Mouse (Mus musculus) embryo, embryonic 10.5 days (tissue): ENCODE results near the gene Gm815.
A peak's percentile ranks its signal among the peaks of the same experiment; 100 is the strongest.

Source experiments
- DNase-seq: peaks from one replicate; pipeline ENCODE4 v3.0.0-alpha.2; 2015; ENCODE audit warnings: low spot score

The Gm815 gene

DNA sequence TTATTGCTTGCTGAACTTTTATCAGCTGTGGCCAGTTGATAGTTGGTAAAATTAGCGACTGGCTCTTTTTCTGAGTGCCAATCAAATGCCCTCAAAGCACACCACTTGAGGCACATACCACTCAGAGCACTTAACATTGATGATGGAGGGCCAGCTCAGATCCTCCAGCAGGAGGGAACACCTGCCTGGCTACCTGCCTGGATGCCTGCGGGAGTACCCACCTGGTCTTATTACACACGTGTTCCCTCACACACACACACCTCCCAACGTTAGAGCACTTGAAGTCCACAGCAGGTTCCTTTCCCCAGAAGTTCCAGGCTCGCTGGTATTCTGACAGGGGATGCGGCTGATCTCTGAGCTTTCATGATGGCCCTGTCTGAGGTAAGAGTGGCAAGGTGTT is at the start of gene Gm815:
TSS of gene Gm815 (plus strand) at position 266 of the 400 bp plus-strand sequence.
- no peak for DNase-seq

DNA sequence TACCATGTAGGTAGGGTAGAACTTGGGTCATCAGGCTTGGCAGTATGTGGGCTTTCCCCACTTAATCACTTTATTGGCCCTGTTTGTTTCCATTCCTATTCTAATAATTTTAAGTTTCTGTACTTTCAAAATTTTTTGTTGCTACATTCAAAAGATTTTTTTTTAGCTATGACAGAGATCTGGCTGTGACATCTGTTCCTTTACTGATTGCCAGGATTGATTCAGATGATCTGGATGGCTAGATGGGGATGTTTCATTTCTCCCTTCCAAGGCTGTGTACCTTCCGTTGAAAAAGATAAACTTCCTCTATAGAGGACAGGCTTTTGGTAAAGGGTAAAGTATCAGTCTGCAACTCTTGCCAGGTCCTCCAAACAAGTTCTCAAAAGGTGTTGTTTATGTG is 48.1 kb upstream of the Gm815 start:
- no peak for DNase-seq

DNA sequence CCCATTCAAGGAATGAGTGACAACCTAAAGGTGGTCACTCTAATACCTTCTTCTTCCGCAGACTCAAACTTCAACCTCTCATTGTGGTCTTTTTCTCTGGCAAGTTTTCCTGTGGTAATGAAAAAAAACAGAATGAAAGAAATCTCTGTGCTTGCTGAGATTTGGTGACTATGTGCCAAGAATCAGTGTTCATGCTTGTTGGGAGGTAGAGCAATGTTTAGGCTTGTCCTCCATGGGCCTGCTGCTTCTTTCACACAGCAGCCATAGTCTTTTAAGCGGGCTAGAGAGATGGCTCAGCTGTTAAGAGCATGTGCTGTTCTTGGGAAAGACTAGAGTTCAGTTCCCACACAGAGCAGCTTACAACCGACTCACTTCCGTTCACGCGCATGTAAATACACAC is 41.8 kb upstream of the Gm815 start:
- peak; percentile 11 for DNase-seq

DNA sequence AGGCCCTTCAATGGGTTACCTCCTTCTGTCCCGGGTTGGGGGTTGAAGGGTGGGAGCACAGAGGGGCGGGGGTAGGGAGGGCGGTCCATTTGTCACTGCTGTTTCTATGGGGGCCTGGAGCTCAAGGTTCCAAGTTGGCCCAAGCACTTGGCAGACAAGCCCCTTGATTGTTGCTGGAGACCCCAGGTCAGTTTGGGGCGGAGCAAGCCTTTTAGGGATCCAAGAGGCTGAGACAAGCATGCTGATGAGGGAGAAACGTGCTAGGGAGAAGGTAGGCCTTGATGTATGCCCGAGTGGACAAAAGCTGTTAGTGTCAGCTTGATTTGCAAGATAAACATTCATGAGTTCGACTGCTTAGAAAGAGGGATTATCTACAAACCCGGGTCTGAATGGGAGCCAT is 40.9 kb upstream of the Gm815 start:
- DNase-seq: peak; percentile 92

DNA sequence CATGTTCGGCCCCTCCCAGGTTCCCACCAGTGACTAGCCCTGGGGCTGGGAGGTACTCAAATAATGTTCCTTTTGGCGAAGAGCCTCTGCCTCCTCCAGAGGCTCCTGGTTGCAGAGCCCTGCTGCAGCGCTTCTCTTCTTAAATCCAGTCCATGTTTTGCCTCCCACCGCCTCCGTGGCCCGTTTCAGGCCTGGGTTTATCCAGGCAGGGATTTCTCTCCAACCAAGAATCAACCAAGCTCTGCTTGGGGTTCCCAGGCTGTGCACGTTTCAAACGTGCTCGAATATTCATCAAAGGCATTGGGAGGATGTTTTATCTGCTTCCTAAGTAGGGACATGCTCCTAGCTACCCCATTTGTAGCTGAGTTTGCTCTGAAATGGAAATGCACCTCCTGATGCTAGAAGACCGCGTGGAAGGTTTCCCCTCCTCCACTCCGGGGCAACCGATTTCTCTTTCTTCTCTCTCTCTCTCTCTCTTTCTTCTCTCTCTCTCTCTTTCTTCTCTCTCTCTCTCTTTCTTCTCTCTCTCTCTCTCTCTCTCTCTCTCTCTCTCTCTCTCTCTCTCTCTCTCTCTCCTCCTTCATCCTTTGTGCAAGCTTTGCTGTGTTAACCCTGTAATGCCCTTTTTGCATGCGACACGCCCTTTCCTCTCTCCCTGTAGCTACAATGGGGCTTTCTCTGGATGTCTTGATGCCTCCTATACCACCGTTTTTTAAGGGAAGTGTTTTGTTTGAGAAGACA is 40.2 kb upstream of the Gm815 start:
- peak; percentile 99 for DNase-seq

DNA sequence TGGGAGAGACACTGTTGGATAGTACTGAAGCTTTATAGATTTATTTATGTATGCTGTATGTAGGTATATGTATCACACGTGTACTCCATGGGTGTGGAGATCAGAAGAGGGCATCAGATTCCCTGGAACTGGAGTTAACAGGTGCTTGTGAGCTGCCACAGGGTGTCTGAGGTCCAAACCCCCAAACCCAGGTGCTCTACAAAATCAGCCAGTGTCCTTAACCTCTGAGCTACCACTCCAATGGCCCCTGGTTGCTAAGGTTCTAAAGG is 39.7 kb upstream of the Gm815 start:
- DNase-seq: no peak

DNA sequence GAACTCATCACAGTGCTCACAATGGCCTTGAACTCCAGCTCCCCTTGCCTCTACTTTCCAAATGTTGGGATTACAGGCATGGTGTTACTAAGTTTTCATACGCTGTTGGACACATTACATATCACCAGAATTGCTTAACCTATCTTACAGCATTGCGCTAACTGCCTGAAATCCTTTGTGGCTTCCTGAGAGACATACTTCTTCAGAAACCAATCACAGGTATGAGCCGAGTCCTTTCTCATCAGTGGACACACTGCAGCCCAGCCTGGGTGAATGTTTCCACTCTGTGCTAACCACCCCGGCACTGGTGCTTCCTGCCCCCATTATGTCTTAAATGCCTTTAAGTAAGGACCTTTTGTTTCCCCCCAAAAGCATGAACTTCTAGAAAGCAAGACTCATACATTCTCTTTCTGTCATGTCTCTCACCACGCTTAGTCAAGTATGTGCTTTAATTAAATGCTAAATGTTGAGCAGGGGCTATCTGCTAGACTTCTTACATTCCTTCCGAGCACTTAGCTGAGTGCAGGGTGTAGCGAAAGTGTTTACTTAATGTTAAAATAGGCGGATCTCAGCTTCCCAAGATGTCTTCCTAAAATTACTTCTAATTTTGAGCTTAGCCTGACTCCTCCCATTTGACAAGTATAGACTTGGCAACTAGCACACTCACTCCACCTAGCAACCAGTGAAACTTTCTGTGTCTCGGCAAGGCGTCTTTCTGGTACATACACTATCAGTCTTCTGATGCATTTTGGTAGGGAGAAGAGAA is 34.5 kb upstream of the Gm815 start:
- no peak for DNase-seq

DNA sequence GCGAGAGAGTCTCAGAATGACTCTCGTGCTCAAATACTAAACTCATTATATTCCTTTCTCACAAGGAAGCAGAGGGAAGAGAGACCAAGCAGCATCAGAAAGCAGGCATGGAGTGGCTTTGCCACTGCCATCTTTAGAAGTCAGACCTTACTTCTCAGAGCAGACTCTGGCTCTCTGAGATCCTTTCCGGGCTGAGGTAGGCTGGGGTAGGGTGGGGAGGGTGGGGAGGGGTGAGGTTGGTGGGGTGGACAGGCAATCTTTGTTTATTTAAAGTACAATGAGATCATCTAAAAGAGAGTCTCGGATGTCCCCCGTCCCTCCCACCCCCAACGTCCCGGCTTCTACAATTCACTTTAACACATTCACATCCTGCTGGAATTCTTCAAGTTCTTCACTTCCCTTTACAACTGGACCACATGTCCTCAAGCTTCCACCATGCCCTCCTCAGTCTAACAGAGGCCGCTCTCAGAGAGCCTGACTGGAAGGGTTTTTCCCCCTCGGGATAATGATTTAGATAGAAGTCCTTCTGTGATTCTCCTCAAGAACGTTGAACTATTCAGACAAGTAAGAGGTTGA is 33.3 kb upstream of the Gm815 start:
- DNase-seq: no peak

DNA sequence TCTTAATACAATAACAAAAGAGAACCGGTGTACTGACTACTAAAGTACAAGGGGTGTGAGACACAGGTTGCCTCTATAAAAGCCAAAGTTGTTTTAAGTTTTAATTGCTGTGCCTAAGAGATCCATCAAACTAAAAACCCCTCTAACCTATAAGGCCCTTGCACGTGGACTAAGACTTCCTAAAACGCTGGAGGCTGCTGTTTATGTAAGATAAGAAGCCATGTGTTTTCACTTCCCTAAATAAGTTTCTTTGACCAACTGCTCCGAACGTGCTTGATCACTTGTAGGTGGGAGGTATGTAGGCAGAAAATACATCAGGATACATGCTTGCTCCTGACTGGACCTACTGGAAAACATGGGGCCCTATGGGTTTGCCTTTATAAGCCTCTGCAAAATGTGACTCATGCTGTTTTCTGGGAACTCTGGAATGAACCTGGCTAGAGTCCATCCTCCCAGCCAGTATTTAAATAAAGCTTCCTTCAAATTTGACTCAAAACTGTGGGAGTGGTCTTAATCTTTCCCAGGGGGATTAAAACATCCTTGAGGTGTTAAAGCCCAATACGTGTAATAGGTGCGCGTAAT is 31.9 kb upstream of the Gm815 start:
- no peak for DNase-seq

DNA sequence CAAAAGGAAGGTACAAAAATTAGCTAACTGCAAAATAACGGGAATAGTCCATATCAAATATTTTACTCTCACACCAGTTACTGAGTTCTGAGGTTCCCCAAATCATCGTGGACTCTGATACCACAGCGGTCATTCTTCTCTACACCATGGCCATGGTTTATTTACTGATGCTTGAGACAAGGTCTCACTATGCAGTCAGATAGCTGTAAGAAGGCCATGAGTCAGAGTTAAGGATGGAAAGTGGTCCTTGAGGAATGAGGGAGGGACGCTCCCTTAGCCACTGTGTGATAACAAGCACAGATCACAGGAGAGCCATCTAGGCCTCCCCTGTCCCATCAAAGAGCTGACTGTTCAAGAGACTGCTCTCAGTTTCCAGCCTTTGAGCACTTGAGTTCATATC is 31.0 kb upstream of the Gm815 start:
- no peak for DNase-seq

DNA sequence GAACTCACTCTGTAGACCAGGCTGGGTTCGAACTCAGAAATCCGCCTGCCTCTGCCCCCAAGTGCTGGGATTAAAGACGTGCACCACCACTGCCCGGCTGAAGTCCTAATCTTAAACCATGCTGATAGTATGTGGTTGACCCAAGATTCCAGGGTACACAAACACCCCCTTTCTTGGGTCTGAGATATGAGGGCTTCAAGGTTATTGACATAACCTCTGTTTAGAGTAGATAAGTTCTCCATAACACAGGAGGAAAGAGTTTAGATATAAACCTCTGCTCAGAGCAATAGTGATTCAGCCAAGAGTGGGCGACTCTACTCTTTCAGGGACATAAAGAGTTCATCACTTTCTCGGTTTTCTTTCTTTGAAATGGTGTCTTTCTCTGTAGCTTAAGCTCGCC is 30.5 kb upstream of the Gm815 start:
- DNase-seq: no peak

DNA sequence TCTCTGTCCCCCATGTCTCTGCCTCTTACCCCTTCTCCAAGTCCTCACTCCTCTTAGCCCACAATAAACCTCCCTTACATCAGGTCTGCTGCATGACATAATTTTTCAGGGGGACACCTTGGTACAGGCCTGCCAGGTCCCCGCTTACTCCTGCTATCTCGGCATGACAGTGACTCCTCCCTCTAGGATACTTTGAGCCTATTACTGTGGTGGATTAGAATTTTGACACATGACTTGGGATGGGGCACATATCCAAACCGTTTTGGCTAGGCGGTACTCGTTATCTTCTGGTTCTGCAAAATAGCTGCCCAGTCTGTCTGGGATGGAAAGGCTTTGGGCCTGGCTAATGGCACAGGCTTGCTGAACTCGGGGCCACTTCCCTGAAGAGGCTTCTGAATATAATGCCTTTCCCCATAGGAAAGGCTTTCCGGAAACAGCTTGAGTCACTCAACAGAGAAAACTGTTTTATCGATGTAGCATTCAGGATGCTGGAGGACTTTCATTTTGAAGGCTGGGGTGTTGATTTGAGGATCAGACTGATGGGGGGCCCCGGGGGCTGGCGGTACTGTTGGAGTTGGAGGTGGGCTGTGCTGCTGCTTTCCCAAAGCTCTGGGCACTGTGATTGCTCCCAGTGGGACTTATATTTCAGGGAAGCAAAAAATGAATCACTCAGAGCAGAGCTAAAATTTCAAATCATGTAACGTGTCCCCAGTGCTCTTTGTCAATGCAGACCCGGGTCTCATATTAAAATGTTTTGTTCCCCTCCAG is 27.1 kb upstream of the Gm815 start:
- DNase-seq: no peak

DNA sequence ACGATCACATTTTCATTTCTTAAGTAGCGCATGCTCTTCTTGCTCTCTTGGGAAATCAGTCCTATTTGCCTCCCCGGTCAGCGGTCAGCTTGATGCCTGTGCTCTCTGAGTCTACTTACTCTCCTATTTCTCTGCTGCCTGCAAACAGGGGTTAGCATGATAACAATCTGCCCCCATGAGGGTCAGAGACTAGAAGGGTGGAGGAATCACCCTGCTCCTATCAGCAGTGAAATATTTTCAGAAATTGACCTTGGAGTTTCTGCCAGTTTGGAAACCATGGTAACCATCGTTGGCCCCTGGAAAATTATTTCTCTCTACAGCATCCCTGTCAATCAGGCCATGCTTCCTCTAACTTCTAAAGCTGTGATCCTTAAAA is 26.5 kb upstream of the Gm815 start:
- DNase-seq: no peak

DNA sequence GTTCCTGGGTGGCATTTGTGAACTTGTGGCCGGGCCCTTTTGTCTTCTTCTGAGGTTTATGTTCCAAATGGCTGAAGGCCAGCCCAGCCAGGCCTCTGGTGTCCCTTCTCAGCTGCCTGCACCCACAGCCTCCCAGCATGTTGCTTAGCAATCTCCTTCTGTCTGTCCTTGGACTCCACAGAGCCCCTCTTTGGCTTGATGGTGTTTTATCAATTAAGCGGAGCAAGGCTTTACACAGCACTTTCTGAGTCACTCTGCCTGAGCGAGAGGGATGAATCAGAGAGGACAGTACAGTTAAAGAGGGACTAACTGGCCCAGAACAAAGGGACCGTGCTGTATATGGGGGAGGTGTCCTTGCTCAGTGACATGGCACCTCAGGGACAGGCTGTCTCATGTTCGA is 22.0 kb upstream of the Gm815 start:
- DNase-seq: no peak

DNA sequence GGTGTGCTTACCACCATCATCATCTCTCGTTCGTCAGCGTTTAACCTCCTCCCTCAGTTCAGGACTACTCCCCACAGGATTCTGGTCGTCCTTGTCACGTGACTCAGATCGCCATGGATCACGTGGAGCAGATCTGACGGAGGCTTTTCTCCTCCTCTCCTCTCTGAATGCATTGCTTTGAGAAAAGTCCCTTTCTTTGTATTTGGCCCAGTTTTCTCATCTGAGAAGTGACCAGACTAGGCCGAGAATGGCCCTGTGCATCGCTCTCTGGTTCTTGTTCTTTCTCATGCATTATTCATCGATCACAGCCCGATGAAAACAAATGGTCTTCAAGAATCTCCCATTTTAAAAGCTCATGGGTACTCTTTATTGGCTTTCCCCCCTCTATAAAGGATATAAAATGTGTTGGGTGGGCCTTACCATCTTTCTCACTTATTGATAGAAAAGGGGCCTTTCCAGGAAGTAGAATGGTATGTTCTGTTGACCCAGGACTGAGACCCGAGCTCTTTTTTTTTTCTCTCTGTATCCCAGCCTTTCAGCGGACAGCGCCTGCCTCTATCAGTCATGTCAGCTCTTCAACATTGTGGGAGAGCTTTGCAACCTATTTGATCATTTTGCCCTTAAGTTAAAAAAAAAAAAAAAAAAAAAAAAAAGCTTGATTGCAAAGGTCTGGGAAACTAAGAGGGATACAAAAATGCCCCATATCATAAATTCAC is 20.5 kb upstream of the Gm815 start:
- DNase-seq: peak; percentile 57

DNA sequence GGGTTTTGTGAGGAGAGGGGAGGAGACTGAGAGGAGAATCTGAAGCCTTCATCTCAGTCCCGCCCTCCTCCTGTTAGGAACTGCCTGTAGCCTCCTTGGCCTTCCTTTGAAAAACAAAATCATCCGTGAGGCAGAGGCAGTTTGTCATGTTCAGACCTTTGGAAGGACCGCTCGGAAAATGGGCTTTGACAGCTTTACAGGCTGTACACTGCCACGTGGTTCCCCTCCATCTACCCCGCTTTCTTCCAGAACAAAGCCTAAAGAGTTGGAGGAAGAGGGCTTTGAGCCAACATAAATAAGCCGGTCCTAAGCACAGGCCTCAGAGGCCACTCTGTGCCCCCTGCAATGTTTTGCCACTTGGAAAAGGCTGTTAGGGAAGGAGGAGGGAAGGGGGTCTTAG is 19.9 kb upstream of the Gm815 start:
- DNase-seq: peak; percentile 87

DNA sequence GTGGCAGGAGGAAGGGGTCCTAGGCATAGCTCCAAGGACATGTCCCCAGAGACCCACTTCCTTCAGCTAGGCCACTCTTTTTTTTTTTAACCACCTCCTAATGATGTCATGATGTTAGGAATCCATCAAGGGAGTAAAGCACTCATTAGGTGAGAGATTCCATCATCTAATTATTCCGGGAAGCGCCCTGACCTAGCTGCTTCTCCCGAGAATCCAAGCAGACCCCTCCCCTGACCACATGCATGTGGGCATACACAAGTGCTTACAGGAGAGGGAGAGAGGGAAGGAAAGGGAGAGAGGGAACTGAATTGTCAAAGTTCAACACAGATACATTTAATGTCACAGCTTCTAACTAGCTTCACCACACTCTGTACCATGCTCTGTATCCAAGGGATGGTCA is 16.1 kb upstream of the Gm815 start:
- no peak for DNase-seq

DNA sequence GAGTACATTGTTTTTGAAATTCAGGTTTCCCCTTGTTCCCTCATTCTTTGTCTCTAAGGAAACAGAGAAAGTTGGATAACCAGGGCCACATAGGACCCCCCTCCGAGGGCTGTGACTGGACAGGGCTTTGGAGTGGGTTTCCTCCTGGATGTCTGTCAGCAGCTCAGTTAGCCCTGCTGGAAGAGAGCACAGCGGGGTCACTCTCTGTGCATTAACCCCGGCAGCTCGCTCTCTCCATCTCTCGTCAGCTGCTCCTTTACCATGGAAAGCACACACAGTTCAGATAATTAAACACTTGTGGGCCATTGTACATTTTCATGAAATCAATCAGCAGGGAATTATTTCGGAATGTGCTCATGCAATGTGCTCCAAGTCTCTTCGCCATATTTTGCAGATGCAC is 15.4 kb upstream of the Gm815 start:
- DNase-seq: peak; percentile 57

DNA sequence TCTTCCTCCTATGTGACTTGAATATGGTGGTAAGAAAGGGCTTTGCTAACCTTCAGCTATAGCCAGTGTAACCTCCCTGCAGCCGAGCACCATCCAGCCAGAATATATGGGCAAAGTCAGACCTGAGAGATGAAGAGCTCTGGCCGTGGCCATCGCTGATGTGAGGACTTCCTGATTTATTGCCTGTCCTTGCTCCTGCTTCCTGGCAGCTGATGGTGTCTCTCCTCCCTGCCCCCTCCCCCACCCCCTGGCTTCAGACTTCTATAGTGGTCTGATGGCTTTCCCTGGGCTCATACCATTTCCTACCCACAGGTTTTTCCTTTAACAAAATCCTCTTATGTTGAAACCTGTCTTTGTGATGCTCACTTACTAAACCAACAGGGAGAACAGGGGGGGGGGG is 14.6 kb upstream of the Gm815 start:
- peak; percentile 52 for DNase-seq

DNA sequence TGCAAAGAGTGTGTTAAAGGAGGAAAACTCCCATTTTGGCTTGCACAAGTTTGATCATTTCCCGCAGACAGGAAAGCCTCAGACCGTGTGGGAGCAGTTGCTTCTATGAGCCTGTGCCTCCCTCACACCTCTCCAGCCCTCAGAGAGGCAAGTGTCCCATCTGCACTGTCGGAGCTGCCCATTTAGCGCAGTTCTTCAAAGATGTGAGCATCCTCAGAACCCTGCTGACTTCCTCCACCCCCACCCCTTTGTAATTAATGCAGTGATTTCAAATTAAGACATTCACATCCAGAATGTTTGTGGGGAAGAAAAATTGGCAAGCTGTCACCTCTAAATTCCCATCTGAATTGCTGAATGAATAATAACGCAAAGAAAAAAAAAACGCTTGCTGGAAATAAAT is 12.8 kb upstream of the Gm815 start:
- DNase-seq: no peak

DNA sequence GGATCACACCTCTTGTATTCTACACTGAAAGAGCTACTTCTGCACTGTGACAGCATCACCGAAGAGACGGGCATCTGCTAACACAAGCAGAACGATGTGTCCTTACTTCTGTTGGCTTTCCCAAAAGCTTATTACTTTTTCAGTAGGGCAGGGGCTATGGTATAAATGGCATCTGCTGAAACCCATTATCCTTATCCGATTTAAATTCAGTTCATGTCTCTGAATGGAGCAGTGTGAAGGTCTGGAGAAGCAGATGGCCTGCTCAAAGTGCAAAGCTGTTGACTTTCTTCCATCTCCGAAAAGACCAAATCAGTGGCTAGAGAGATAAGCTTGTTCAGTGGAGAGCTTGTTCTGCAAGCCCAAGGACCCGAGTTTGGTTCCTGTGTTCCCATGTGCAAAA is 10.1 kb upstream of the Gm815 start:
- DNase-seq: no peak

DNA sequence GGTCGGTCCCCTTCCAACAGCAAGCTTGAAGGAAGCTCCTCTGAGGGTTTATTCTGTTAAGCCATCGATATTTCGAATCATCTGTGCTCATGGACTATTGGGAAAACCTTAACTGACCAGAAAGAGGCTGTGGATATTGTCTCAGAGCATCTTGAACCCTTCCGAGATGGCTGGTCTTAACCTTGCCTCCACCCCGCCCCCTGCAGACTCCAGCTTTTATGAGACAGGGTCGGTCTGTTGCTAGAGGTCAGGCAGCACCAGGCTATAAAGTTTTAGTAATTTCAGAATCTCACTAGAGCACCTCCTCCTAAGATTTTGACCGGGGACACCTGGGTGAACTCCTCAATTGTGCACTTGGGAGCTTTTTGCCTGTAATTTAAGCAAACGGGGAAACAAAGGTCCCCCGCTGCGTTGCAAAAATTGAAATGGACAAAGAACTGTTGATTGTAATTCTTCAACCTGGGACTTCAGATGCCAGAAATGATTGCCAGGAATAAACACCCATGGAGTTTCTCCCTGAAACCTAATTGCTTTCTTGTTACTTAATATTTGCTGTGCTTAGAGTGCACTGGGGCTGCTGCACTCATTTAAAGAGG is 8.4 kb upstream of the Gm815 start:
- DNase-seq: no peak
